Mouse (Mus musculus) lung, embryonic 16.5 days (tissue): ENCODE results near the gene Tmem202. TPM values are rescaled to one million over a fixed set of nuclear protein-coding genes. Genes with fewer than 3 reads are reported as not detected.

Experiments used
- ATAC-seq: fragments of 200-750 bp; cut with Nextera tagmentation; 2 replicates; pipeline ENCODE4 v1.8.0; 2017; ENCODE audit warnings: low read depth, mild to moderate bottlenecking, moderate library complexity
- H3K27ac ChIP-seq: fragments of 300-500 bp; sonication (generic); 2 replicates; pipeline ENCODE4 v1.5.1; 2014; ENCODE audit warnings: mild to moderate bottlenecking, control low read depth, low read length
- H3K27me3 ChIP-seq: fragments of 300-500 bp; sonication (generic); 2 replicates; pipeline ENCODE4 v1.6.1; 2014; ENCODE audit warnings: low read depth, low read length, mixed read lengths; ENCODE audit not compliant: control insufficient read depth, insufficient read depth
- H3K36me3 ChIP-seq: fragments of 300-500 bp; sonication (generic); 2 replicates; pipeline ENCODE4 v1.6.1; 2014; ENCODE audit warnings: low read length; ENCODE audit not compliant: control insufficient read depth, insufficient read depth
- H3K4me1 ChIP-seq: fragments of 300-500 bp; sonication (generic); replicated peaks from 2 replicates; pipeline ENCODE4 v1.6.1; 2014; ENCODE audit warnings: low read length, mixed read lengths; ENCODE audit not compliant: control insufficient read depth, insufficient read depth
- H3K4me2 ChIP-seq: fragments of 300-500 bp; sonication (generic); 2 replicates; pipeline ENCODE4 v1.6.1; 2014; ENCODE audit warnings: low read depth, low read length, control low read depth
- H3K4me3 ChIP-seq: fragments of 300-500 bp; sonication (generic); 2 replicates; pipeline ENCODE4 v1.5.1; 2014; ENCODE audit warnings: mild to moderate bottlenecking, low read length, control low read depth
- H3K9ac ChIP-seq: fragments of 300-500 bp; sonication (generic); 2 replicates; pipeline ENCODE4 v1.6.1; 2014; ENCODE audit warnings: low read length, control low read depth
- H3K9me3 ChIP-seq: fragments of 300-500 bp; sonication (generic); 2 replicates; pipeline ENCODE4 v1.6.1; 2016; ENCODE audit warnings: low read length; ENCODE audit not compliant: control insufficient read depth
- WGBS: fragments of 180-500 bp; shearing (Covaris S2); extraction: QIAGEN DNeasy Blood & Tissue Kit; methylation state at CpG from one replicate; pipeline ENCODE4 v1.1.7; 2014; 5-methylcytosine and 5-hydroxymethylcytosine counted together
- polyA plus RNA-seq: library from polyadenylated mRNA; unstranded; fragments of >200 nt; fragmentation: Nextera tagmentation; extraction: Ambion mirVana; gene quantifications from 2 replicates; pipeline ENCODE4 v1.2.1, GENCODE M21; 2015

The Tmem202 gene
- polyA plus RNA-seq, 1 experiment from 2014 or later, result not detected

DNA sequence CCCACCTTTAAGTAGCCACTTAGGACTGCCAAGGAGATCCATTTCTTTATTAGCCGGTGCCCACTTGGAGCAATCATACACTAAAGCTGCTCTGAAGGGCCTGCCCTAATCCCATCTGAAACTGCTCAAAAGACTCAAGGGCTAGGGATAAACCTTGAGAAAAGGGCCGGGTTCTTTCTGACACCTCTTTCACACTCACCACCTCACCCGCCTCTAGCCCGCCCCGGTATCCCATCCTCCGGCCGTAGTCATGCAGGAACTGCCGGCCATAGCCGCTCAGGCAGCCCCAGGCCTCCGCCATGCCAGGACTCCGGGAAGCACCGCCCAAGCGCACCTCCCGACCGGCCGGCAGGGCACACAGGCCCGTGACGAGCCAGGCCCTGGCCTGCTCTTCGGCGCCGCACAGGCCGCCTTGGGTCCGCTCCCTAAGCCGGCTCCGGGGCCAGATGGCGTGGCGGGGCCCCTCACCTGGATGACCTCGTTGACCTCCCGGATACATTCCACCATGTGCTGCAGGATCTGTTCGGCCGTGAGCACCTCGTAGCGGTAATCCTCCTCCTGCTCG is 54.1 kb downstream of the Tmem202 start:
- under 1% methylated on average over 33 of the region's 34 CpGs for WGBS
- peak overlapping the region; percentile 99 for H3K9ac ChIP-seq

DNA sequence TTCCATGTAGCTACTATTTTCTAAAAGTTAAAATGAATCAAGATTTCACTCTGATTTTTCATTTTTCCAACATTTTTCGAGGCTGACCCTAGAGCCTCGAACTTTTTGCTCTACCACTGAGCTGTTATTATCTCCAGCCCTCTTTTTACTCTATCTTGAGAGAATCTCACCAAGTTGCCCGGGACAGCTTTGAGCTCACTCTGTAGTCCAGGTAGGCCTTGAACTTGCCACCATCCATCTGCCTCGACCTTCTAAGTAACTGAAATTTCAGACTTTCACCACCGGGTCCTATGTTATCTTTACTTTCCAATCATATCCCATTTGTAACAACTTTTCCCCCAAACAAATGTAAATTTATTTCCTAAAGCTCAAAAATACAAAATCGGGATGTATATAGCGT is 54.9 kb downstream of the Tmem202 start:
- Histone ChIP-seq H3K9ac (peak overlapping the region; percentile 99), H3K4me1 (peaks cover 8% of the 10 kb centered on the region; the same call in 1 of the 2 replicates), H3K4me2 (peak overlapping the region; percentile 97), H3K36me3 (no peaks in the 10 kb centered on the region), H3K4me3 (peak overlapping the region; percentile 100), H3K27me3 (no peaks in the 10 kb centered on the region), H3K9me3 (no peaks in the 10 kb centered on the region), H3K27ac (no peak overlapping the region)
- no peak for ATAC-seq
- 8% methylated on average over 7 of the region's 7 CpGs for WGBS

More for the DNA sequence above, 54.1 kb downstream of the Tmem202 start:
- Histone ChIP-seq H3K27me3 (no peaks in the 10 kb centered on the region), H3K27ac (peak overlapping the region; percentile 99), H3K4me1 (peaks cover 8% of the 10 kb centered on the region; the same call in 1 of the 2 replicates), H3K36me3 (no peaks in the 10 kb centered on the region), H3K4me3 (peak overlapping the region; percentile 100), H3K9me3 (no peaks in the 10 kb centered on the region), H3K4me2 (peak overlapping the region; percentile 97)
- ATAC-seq, result peak; percentile 51

DNA sequence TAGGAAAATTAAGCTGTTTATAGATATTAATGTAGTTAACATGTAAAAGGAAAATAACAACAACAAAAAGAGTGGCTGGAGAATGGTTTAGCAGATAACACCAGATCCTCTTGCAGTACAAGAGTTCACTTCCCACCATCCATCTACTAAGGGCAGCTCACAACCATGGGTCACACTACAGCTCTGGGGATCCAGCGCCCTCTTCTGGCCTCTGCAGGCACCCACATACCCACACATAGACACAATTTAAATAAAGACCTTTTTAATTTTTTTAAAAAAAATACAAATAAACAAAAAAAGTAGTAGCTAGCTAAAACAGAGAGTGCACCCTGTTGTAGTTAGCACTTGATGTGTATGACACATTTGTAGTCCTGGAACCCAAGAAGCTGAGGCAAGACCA is 57.2 kb downstream of the Tmem202 start:
- Histone ChIP-seq H3K27me3 (no peaks in the 10 kb centered on the region), H3K9ac (no peak overlapping the region), H3K4me1 (peaks cover 10% of the 10 kb centered on the region; the same call in 1 of the 2 replicates), H3K4me3 (no peak overlapping the region), H3K27ac (no peak overlapping the region), H3K4me2 (no peak overlapping the region), H3K36me3 (no peaks in the 10 kb centered on the region), H3K9me3 (no peaks in the 10 kb centered on the region)
- ATAC-seq, result no peak
- 28% methylated on average over 1 of the region's 1 CpGs for WGBS

DNA sequence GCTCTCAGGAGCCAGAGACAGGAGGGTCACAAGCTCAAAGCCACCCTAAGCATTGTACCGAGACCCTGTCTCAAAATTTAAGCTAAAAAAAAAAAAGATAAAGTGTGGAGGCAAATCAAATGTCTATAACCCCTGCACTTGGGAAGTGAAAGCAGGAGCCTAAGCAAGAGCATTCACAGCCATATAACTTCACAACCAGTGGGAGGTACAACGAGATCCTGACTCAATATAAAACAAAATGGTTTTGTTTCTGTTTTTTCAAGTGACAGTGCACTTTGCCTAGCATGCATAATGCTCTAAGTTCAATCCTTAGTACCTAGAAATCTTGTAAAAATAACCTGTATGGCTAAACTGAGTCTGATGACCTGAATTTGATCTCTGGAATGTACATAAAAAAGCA is 63.0 kb downstream of the Tmem202 start:
- H3K9me3 ChIP-seq, result no peaks in the 10 kb centered on the region
- no peak overlapping the region for H3K9ac ChIP-seq
- no peak overlapping the region for H3K4me3 ChIP-seq
- no peaks in the 10 kb centered on the region for H3K27me3 ChIP-seq
- WGBS, result 88% methylated on average over 2 of the region's 2 CpGs
- ATAC-seq, result no peak
- H3K4me2 ChIP-seq, result no peak overlapping the region
- H3K27ac ChIP-seq, result no peak overlapping the region
- no peaks in the 10 kb centered on the region for H3K36me3 ChIP-seq
- H3K4me1 ChIP-seq, result peaks cover 7% of the 10 kb centered on the region; the same call in 1 of the 2 replicates

DNA sequence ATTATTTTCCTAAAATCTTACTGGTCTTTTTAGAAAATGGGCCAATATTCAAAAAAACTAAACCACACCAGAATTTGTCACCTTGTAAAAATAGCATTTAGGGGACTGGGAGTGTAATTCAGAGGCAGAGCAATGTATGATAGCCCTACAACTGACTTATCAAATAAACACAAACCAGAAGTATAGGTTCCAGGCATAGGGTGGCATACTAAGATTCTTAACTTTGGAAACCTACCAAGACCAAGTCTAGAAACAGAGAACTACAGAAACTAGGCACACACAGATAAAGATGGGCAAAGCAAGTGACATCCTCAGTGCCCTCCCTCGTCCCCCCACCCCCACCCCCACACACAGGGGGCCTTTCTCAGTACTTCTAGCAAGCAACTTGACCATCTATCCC is 64.8 kb downstream of the Tmem202 start:
- Histone ChIP-seq H3K27me3 (no peaks in the 10 kb centered on the region), H3K9me3 (no peaks in the 10 kb centered on the region), H3K4me2 (no peak overlapping the region), H3K4me1 (peaks cover 7% of the 10 kb centered on the region; the same call in 1 of the 2 replicates), H3K27ac (no peak overlapping the region), H3K36me3 (no peaks in the 10 kb centered on the region), H3K4me3 (no peak overlapping the region), H3K9ac (no peak overlapping the region)
- 63% methylated on average over 1 of the region's 1 CpGs for WGBS
- ATAC-seq, result no peak

DNA sequence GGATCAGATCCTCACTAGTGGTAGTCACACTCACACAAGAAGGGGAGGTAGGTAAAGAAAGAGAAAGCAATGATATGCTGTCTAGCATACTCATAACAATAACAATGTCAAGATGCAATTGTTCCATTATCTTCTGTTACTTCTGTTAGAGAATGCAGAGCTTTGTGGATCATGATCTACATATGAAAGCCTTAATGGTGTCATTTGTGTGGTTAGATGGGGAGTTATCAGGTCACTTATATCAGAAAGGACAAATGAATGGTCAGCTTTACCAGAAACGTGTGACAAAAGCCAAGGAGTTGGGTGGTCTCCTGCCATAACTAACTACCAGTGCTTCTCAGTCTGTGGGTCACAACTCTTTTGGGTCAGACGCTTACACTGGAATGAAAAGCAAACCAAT is 66.5 kb downstream of the Tmem202 start:
- ATAC-seq, result no peak
- Histone ChIP-seq H3K4me1 (peaks cover 7% of the 10 kb centered on the region; the same call in 1 of the 2 replicates), H3K4me2 (no peak overlapping the region), H3K9ac (no peak overlapping the region), H3K27ac (no peak overlapping the region), H3K9me3 (no peaks in the 10 kb centered on the region), H3K36me3 (no peaks in the 10 kb centered on the region), H3K4me3 (no peak overlapping the region), H3K27me3 (no peaks in the 10 kb centered on the region)
- WGBS, result 78% methylated on average over 2 of the region's 2 CpGs

DNA sequence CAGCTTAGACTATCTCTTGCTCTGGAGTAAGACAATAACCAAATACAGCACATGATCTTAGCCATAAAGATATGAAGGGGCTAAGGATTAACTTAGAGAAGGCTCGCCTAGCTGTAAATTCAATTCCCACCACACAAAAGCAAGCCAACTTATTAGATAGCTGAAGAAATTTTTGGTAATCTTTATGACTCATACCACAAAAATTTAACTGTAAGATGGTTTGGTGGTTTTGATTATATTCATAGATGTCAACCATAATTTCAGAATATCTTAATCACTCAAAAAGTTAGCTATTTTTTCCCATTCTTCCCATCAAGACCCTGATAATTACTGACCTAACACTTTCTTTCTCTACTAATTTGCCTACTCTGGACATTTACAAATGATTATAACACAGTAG is 70.2 kb downstream of the Tmem202 start:
- Histone ChIP-seq H3K4me3 (no peak overlapping the region), H3K27me3 (no peaks in the 10 kb centered on the region), H3K9ac (no peak overlapping the region), H3K9me3 (no peaks in the 10 kb centered on the region), H3K4me1 (peaks cover 5% of the 10 kb centered on the region; the same call in 1 of the 2 replicates), H3K4me2 (no peak overlapping the region), H3K36me3 (no peaks in the 10 kb centered on the region), H3K27ac (no peak overlapping the region)
- ATAC-seq, result no peak
- 76% methylated on average over 1 of the region's 1 CpGs for WGBS

Other genes starting within 250 kb of the Tmem202 start
- 34.5 and 38.3 TPM in 2 replicates for gene Adpgk, start 248.3 kb downstream of the Tmem202 start, polyA plus RNA-seq
- gene Bbs4, start 186.3 kb downstream of the Tmem202 start, polyA plus RNA-seq, result 14.8 and 15.7 TPM in 2 replicates
- 12.4 TPM in 2 replicates for gene Arih1, start 53.2 kb downstream of the Tmem202 start, polyA plus RNA-seq
- gene Hexa, start 307 bp downstream of the Tmem202 start, polyA plus RNA-seq, result 69.3 and 72.7 TPM in 2 replicates
- 0.43 and 0.55 TPM in 2 replicates for gene Celf6, start 38.1 kb upstream of the Tmem202 start, polyA plus RNA-seq
- gene Parp6, start 77.4 kb upstream of the Tmem202 start, polyA plus RNA-seq, result 22.6 and 23.7 TPM in 2 replicates
- gene Pkm, start 116.5 kb upstream of the Tmem202 start, polyA plus RNA-seq, result 1,125 and 1,193 TPM in 2 replicates
- 11.0 and 13.2 TPM in 2 replicates for gene Gramd2, start 140.3 kb upstream of the Tmem202 start, polyA plus RNA-seq
- 9.1 and 9.9 TPM in 2 replicates for gene Senp8, start 210.9 kb upstream of the Tmem202 start, polyA plus RNA-seq
- 12.3 and 12.6 TPM in 2 replicates for gene Myo9a, start 211.0 kb upstream of the Tmem202 start, polyA plus RNA-seq